Mouse (Mus musculus): ENCODE data around the gene Ntf3. TPM values are rescaled to one million over a fixed set of nuclear protein-coding genes. Genes with fewer than 3 reads are reported as not detected.
A peak's percentile ranks its signal among the peaks of the same experiment; 100 is the strongest.

The Ntf3 gene
- polyA plus RNA-seq, 1 experiment from 2014 or later: 18.9 TPM

GRCm38 (mm10) chr6:126106051-126106797 is 60.5 kb downstream of the Ntf3 start:
- WGBS: 49% methylated on average over 7 of the region's 7 CpGs
- Histone ChIP-seq H3K36me3 (0 out of 2 replicates have a peak, but pooled peaks cover 6% of the 10 kb centered on the region), H3K27me3 (no peaks in the 10 kb centered on the region), H3K4me2 (replicated peaks) (0 out of 2 replicates have a peak overlapping the region, but pooled peaks have one; percentile 0), H3K9me3 (replicated peaks) (no peaks in the 10 kb centered on the region), H3K4me1 (peaks cover 29% of the 10 kb centered on the region), H3K9ac (no peak overlapping the region), H3K4me3 (replicated peaks) (no peak overlapping the region), H3K27ac (replicated peaks) (peak overlapping the region; percentile 79)
- ATAC-seq (ENCODE audit: insufficient number of reproducible peaks, low FRiP score, low TSS enrichment, low read depth): peak; percentile 64

- H3K9ac ChIP-seq: no peak overlapping the region
- no peaks in the 10 kb centered on the region for H3K27me3 ChIP-seq
- no peak overlapping the region for H3K27ac ChIP-seq (replicated peaks)
- H3K36me3 ChIP-seq: peaks cover 10% of the 10 kb centered on the region; the same call in 1 of the 2 replicates
- peaks cover 28% of the 10 kb centered on the region for H3K4me1 ChIP-seq
- H3K4me3 ChIP-seq (replicated peaks): no peak overlapping the region
- no peak overlapping the region for H3K4me2 ChIP-seq (replicated peaks)
- WGBS: 81% methylated on average over 12 of the region's 12 CpGs
- no peak for ATAC-seq (ENCODE audit: insufficient number of reproducible peaks, low FRiP score, low TSS enrichment, low read depth)
- no peaks in the 10 kb centered on the region for H3K9me3 ChIP-seq (replicated peaks)
Measured at GRCm38 (mm10) chr6:126105083-126105740, 61.5 kb downstream of the Ntf3 start.

GRCm38 (mm10) chr6:126102571-126102970 is 64.1 kb downstream of the Ntf3 start:
- no peak overlapping the region for H3K4me3 ChIP-seq (replicated peaks)

DNA sequence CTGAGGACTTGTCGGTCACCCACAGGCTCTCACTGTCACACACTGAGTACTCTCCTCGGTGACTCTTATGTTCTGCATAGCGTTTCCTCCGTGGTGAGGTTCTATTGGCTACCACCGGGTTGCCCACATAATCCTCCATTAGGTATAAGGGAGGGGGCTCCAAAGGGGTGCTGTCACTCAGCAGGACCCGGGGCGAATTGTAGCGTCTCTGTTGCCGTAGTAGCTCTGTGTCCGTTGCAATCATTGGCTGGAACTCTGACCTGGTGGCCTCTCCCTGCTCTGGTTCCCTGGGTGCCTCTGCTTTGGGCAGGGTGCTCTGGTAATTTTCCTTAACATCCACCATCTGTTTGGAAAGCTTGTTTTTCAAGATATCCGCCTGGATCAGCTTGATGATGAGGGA is 64.7 kb downstream of the Ntf3 start:
- ATAC-seq (ENCODE audit: insufficient number of reproducible peaks, low FRiP score, low TSS enrichment, low read depth): no peak

More at GRCm38 (mm10) chr6:126102571-126102970, 64.1 kb downstream of the Ntf3 start:
- Histone ChIP-seq H3K4me1 (peaks cover 20% of the 10 kb centered on the region), H3K36me3 (peaks cover 17% of the 10 kb centered on the region; the same call in 1 of the 2 replicates), H3K4me2 (replicated peaks) (no peak overlapping the region), H3K9me3 (replicated peaks) (no peaks in the 10 kb centered on the region), H3K27ac (replicated peaks) (no peak overlapping the region), H3K9ac (no peak overlapping the region), H3K27me3 (no peaks in the 10 kb centered on the region)
- 79% methylated on average over 6 of the region's 6 CpGs for WGBS
- no peak for ATAC-seq (ENCODE audit: insufficient number of reproducible peaks, low FRiP score, low TSS enrichment, low read depth)

GRCm38 (mm10) chr6:126100579-126100978 is 66.1 kb downstream of the Ntf3 start:
- H3K9me3 ChIP-seq (replicated peaks): no peaks in the 10 kb centered on the region
- H3K27ac ChIP-seq (replicated peaks): no peak overlapping the region
- no peak overlapping the region for H3K9ac ChIP-seq
- H3K27me3 ChIP-seq: no peaks in the 10 kb centered on the region
- ATAC-seq (ENCODE audit: insufficient number of reproducible peaks, low FRiP score, low TSS enrichment, low read depth): no peak
- peaks cover 16% of the 10 kb centered on the region for H3K4me1 ChIP-seq
- no peak overlapping the region for H3K4me3 ChIP-seq (replicated peaks)
- H3K36me3 ChIP-seq: peaks cover 17% of the 10 kb centered on the region; the same call in 1 of the 2 replicates
- H3K4me2 ChIP-seq (replicated peaks): no peak overlapping the region
- 100% methylated on average over 1 of the region's 1 CpGs for WGBS

More for the DNA sequence above, 64.7 kb downstream of the Ntf3 start:
- peaks cover 16% of the 10 kb centered on the region for H3K4me1 ChIP-seq
- peaks cover 17% of the 10 kb centered on the region; the same call in 1 of the 2 replicates for H3K36me3 ChIP-seq
- H3K9ac ChIP-seq: no peak overlapping the region
- H3K4me3 ChIP-seq (replicated peaks): no peak overlapping the region
- H3K9me3 ChIP-seq (replicated peaks): no peaks in the 10 kb centered on the region
- H3K4me2 ChIP-seq (replicated peaks): no peak overlapping the region
- 89% methylated on average over 11 of the region's 11 CpGs for WGBS
- H3K27ac ChIP-seq (replicated peaks): no peak overlapping the region
- H3K27me3 ChIP-seq: no peaks in the 10 kb centered on the region

- H3K27ac ChIP-seq (replicated peaks): no peak overlapping the region
- peaks cover 19% of the 10 kb centered on the region for H3K4me1 ChIP-seq
- no peak for ATAC-seq (ENCODE audit: insufficient number of reproducible peaks, low FRiP score, low TSS enrichment, low read depth)
- H3K4me2 ChIP-seq (replicated peaks): no peak overlapping the region
- no peaks in the 10 kb centered on the region for H3K27me3 ChIP-seq
- peaks cover 17% of the 10 kb centered on the region; the same call in 1 of the 2 replicates for H3K36me3 ChIP-seq
- WGBS: 59% methylated on average over 5 of the region's 5 CpGs
- H3K9me3 ChIP-seq (replicated peaks): no peaks in the 10 kb centered on the region
- H3K4me3 ChIP-seq (replicated peaks): no peak overlapping the region
- no peak overlapping the region for H3K9ac ChIP-seq
Measured at GRCm38 (mm10) chr6:126097471-126097870, 69.2 kb downstream of the Ntf3 start.

- Histone ChIP-seq H3K4me3 (replicated peaks) (no peak overlapping the region), H3K9me3 (replicated peaks) (no peaks in the 10 kb centered on the region), H3K4me2 (replicated peaks) (no peak overlapping the region), H3K4me1 (peaks cover 24% of the 10 kb centered on the region), H3K36me3 (peaks cover 11% of the 10 kb centered on the region; the same call in 1 of the 2 replicates), H3K27me3 (no peaks in the 10 kb centered on the region), H3K9ac (no peak overlapping the region), H3K27ac (replicated peaks) (no peak overlapping the region)
- no peak for ATAC-seq (ENCODE audit: insufficient number of reproducible peaks, low FRiP score, low TSS enrichment, low read depth)
- WGBS: 44% methylated on average over 13 of the region's 13 CpGs
Measured at GRCm38 (mm10) chr6:126096085-126096484, 70.6 kb downstream of the Ntf3 start.

GRCm38 (mm10) chr6:126095041-126095440 is 71.7 kb downstream of the Ntf3 start:
- Histone ChIP-seq H3K27me3 (no peaks in the 10 kb centered on the region), H3K4me2 (replicated peaks) (no peak overlapping the region), H3K4me1 (peaks cover 24% of the 10 kb centered on the region), H3K9me3 (replicated peaks) (no peaks in the 10 kb centered on the region), H3K36me3 (peaks cover 7% of the 10 kb centered on the region; the same call in 1 of the 2 replicates), H3K9ac (no peak overlapping the region), H3K4me3 (replicated peaks) (no peak overlapping the region), H3K27ac (replicated peaks) (no peak overlapping the region)
- WGBS: 61% methylated on average over 6 of the region's 6 CpGs
- no peak for ATAC-seq (ENCODE audit: insufficient number of reproducible peaks, low FRiP score, low TSS enrichment, low read depth)

DNA sequence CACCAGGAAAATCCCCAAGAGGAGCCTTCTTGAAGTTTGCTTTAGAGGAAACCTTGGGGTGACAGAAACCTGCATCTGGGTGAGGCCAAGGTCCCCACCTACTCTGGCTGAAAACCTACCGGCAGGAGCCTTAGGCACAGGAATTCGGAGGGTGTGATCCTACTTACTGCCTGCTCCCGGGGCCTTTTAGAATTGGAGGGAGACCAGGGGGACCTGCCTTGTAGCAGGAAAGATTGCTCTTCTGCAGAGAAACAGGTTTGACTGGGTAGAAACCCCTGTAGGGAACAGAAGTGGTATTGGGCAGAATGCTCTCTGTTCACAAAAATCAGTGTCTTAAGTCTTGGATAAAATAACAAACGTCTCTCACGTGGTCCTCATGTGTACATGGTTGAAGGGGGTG is 74.7 kb downstream of the Ntf3 start:
- 44% methylated on average over 5 of the region's 5 CpGs for WGBS
- Histone ChIP-seq H3K27me3 (no peaks in the 10 kb centered on the region), H3K9ac (no peak overlapping the region), H3K4me3 (replicated peaks) (no peak overlapping the region), H3K36me3 (no peaks in the 10 kb centered on the region), H3K9me3 (replicated peaks) (no peaks in the 10 kb centered on the region), H3K4me1 (peaks cover 23% of the 10 kb centered on the region), H3K4me2 (replicated peaks) (no peak overlapping the region), H3K27ac (replicated peaks) (no peak overlapping the region)
- no peak for ATAC-seq (ENCODE audit: insufficient number of reproducible peaks, low FRiP score, low TSS enrichment, low read depth)

DNA sequence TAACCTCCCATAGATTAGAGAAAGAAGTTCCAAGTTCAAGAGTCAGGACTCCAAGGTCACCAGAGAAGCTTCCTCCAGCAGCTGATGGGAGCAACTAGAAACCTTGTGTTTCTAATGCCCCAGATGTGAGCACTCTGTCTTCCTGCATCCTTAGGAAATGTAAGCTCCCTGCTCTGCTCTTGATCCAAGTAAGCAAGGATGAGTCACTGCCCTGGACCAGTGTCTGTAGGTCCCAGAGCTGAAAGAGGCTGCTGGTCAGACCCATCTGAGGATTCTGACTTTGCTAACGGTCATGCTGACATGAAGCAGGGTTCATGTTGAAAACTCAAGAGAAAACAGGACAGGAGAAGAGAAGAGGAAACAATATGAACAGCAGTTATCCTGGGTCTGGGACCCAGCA is 76.6 kb downstream of the Ntf3 start:
- Histone ChIP-seq H3K4me2 (replicated peaks) (no peak overlapping the region), H3K27ac (replicated peaks) (no peak overlapping the region)
- WGBS: 81% methylated on average over 1 of the region's 1 CpGs

DNA sequence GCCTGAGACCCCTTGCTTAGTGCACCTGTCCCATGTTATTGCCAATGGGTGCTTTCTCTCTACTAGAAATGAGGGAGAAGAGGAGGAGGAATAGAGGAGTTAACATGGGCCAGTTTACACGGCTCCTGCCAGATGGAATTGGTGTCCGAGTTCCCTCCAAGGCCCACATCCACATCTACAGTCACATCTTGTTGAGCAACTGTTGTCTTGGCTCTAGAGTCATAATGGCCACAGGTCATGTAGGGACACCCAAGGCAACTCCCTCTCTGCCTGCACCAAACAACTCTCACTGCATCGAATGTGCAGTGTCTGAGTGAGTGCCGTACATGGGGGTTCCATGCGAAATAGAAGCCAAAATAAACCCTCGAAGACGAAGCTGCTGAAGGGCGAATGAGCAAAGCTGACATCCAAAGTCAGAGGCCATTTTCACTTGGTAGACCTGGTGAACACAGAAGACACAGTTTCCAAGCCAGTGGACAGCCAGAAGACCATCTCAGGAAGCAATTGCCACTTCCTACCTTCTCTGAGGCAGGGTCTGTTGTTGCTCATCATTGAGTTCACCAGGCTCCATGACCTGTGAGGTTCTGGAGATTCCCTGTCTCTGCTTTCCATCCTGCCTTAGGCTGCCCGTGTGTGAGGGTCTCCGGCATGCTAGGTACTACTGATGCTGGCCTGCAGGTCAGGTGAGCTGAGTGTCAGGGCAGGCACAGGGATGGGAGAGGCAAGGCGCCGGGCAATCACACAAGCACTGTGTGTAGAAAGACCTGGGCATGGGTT is 78.0 kb downstream of the Ntf3 start:
- Histone ChIP-seq H3K4me3 (replicated peaks) (no peak overlapping the region), H3K27ac (replicated peaks) (no peak overlapping the region), H3K4me1 (peaks cover 5% of the 10 kb centered on the region; the same call in 1 of the 2 replicates), H3K9ac (no peak overlapping the region), H3K27me3 (no peaks in the 10 kb centered on the region), H3K9me3 (replicated peaks) (no peaks in the 10 kb centered on the region), H3K4me2 (replicated peaks) (no peak overlapping the region), H3K36me3 (no peaks in the 10 kb centered on the region)
- no peak for ATAC-seq (ENCODE audit: insufficient number of reproducible peaks, low FRiP score, low TSS enrichment, low read depth)
- WGBS: 91% methylated on average over 12 of the region's 12 CpGs

More for the DNA sequence above, 76.6 kb downstream of the Ntf3 start:
- Histone ChIP-seq H3K4me1 (peaks cover 5% of the 10 kb centered on the region; the same call in 1 of the 2 replicates), H3K4me3 (replicated peaks) (no peak overlapping the region), H3K27me3 (no peaks in the 10 kb centered on the region), H3K9ac (no peak overlapping the region), H3K9me3 (replicated peaks) (no peaks in the 10 kb centered on the region), H3K36me3 (no peaks in the 10 kb centered on the region)
- no peak for ATAC-seq (ENCODE audit: insufficient number of reproducible peaks, low FRiP score, low TSS enrichment, low read depth)
